Mouse (Mus musculus) embryonic facial prominence, embryonic 11.5 days (tissue): ENCODE data around the gene Ptpn12. TPM values are rescaled to one million over a fixed set of nuclear protein-coding genes. Genes with fewer than 3 reads are reported as not detected.

Source experiments
- ATAC-seq: fragments of 200-750 bp; cut with Nextera tagmentation; replicated peaks from 2 replicates; pipeline ENCODE4 v1.8.0; 2017; ENCODE audit warnings: low read depth; ENCODE audit not compliant: insufficient number of reproducible peaks, low FRiP score, low TSS enrichment
- DNase-seq: peaks from one replicate; pipeline ENCODE4 v3.0.0-alpha.2; 2015; ENCODE audit warnings: low spot score
- H3K27ac ChIP-seq: fragments of 300-500 bp; sonication (generic); replicated peaks from 2 replicates; pipeline ENCODE4 v1.5.1; 2014; ENCODE audit warnings: mild to moderate bottlenecking, low read depth, low read length, control low read depth
- H3K27me3 ChIP-seq: fragments of 300-500 bp; sonication (generic); 2 replicates; pipeline ENCODE4 v1.6.1; 2014; ENCODE audit warnings: mild to moderate bottlenecking, low read length, moderate library complexity, mixed read lengths; ENCODE audit not compliant: control insufficient read depth, insufficient read depth
- H3K36me3 ChIP-seq: fragments of 300-500 bp; sonication (generic); replicated peaks from 2 replicates; pipeline ENCODE4 v1.6.1; 2014; ENCODE audit warnings: low read depth, mild to moderate bottlenecking, low read length, moderate library complexity, mixed read lengths; ENCODE audit not compliant: control insufficient read depth, insufficient read depth
- H3K4me1 ChIP-seq: fragments of 300-500 bp; sonication (generic); 2 replicates; pipeline ENCODE4 v1.6.1; 2014; ENCODE audit warnings: low read length, mixed read lengths; ENCODE audit not compliant: control insufficient read depth, insufficient read depth
- H3K4me2 ChIP-seq: fragments of 300-500 bp; sonication (generic); 2 replicates; pipeline ENCODE4 v1.6.1; 2014; ENCODE audit warnings: low read depth, mild to moderate bottlenecking, control low read depth, low read length, moderate library complexity
- H3K4me3 ChIP-seq: fragments of 300-500 bp; sonication (generic); 2 replicates; pipeline ENCODE4 v1.5.1; 2014; ENCODE audit warnings: low read depth, low read length, control low read depth
- H3K9ac ChIP-seq: fragments of 300-500 bp; sonication (generic); replicated peaks from 2 replicates; pipeline ENCODE4 v1.6.1; 2014; ENCODE audit warnings: mild to moderate bottlenecking, control low read depth, low read length
- H3K9me3 ChIP-seq: fragments of 300-500 bp; sonication (generic); replicated peaks from 2 replicates; pipeline ENCODE4 v1.6.1; 2016; ENCODE audit warnings: mild to moderate bottlenecking, low read length, inconsistent platforms, mixed read lengths; ENCODE audit not compliant: control insufficient read depth
- WGBS: fragments of 180-500 bp; shearing (Covaris S2); extraction: QIAGEN DNeasy Blood & Tissue Kit; methylation state at CpG from one replicate; pipeline ENCODE4 v1.1.7; 2014; 5-methylcytosine and 5-hydroxymethylcytosine counted together
- polyA plus RNA-seq: library from polyadenylated mRNA; unstranded; fragments of >200 nt; fragmentation: Nextera tagmentation; extraction: Ambion mirVana; gene quantifications from 2 replicates; pipeline ENCODE4 v1.2.1, GENCODE M21; 2014

Ptpn12 gene
- polyA plus RNA-seq, 1 experiment from 2014 or later: 25.9 TPM

DNA sequence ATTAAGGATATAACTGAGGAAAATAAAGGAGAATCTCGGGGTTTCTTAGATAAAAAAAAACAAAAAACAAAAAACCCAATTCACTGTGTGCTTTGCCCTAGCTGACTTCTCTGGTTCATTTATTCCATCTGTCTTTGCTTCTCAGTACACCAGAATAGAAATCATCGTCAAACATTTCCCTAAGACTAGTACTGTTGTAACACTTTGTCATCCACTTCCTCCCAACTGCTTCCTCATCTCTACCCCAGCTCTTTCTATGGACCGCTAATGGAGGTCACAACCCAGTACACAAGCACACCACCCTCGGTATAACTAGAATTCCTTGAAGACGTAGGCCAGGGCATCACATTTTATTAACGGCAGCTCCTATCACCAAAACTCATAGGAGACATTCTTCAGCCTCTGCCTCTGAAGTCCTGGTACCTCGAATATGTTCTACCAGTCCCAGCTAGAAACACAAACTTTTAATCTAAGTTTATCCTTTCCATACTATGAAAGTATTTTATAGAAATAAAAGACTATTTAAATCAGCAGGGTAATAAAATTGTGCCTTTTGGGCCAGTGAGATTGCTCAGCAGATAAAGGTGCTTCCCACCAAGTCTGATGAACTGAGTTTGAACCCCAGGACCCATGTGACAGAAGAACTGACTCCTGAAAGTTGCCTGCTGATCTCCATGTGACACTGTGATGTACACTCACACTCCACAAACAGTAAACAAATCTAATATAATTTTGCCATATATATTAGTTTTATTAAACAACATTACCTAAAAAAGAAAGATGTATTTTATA is 19.8 kb downstream of the Ptpn12 start:
- no peaks in the 10 kb centered on the region for H3K36me3 ChIP-seq
- no peak for ATAC-seq
- H3K4me2 ChIP-seq: no peak overlapping the region

DNA sequence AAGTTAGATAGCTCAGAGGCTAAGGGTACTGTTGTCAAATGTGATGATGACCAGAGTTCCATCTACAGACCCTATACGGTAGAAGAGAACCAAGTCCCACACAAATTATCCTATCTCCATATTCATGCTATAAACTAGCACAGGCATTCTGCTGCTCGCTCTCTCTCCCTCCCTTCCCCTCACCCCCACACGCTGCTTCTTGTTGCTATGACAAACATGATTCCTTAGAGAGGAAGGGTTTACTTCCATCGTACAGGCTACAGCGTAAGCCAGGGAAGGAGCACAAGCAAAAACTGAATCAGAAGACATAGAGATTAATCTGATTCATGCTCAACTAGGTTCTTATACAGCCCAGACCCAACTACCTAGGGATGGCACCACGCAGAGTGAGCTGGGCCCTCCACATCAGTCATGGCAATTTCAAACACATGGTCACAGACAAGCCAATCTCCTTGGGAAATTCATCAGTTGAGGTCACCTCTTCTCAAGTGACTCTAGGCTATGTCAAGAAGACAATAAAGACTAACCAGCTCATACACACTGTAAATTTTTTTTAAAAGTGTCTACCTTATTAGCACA is 21.2 kb downstream of the Ptpn12 start:
- Histone ChIP-seq H3K27me3 (no peaks in the 10 kb centered on the region), H3K4me1 (no peaks in the 10 kb centered on the region), H3K36me3 (no peaks in the 10 kb centered on the region), H3K9me3 (no peaks in the 10 kb centered on the region), H3K4me2 (no peak overlapping the region), H3K4me3 (no peak overlapping the region), H3K27ac (no peak overlapping the region), H3K9ac (no peak overlapping the region)
- WGBS: 79% methylated on average over 6 of the region's 6 CpGs
- DNase-seq (no peak), ATAC-seq (no peak)

More for the DNA sequence above, 19.8 kb downstream of the Ptpn12 start:
- Histone ChIP-seq H3K9ac (no peak overlapping the region), H3K4me1 (no peaks in the 10 kb centered on the region), H3K27ac (no peak overlapping the region), H3K27me3 (no peaks in the 10 kb centered on the region), H3K9me3 (no peaks in the 10 kb centered on the region), H3K4me3 (no peak overlapping the region)
- no peak for DNase-seq
- 83% methylated on average over 7 of the region's 7 CpGs for WGBS

DNA sequence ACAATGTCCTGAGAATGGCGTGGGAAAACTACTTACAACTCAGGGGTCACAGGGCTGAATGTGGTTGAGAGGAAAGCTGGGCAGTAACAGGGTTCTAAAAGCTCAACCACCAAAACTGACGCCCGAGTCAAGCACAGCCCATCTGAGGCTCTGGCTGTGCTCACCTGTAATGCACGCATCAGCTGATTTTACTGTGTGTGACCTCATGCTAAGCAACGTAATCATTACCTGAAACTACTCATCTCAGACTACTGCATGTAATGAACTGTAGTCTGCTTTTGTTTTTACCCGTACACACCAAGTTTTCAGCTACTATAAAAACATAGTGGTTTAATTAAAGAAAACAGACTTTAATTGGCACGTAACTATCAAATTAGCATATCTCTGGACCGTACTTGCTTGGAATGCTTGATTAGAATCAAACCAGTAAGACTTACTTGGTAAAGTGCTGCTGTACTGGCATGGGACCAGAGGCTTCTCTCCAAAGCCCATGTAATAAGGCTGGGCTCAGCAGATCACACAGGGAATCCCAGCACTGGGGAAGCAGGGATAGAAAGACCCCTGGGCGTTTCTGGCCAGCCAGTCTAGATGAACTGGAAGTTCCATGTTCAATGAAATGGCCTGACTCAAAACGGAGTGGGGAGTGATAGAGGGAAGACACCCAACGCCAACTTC is 22.2 kb downstream of the Ptpn12 start:
- WGBS: 72% methylated on average over 11 of the region's 11 CpGs
- no peak for ATAC-seq

DNA sequence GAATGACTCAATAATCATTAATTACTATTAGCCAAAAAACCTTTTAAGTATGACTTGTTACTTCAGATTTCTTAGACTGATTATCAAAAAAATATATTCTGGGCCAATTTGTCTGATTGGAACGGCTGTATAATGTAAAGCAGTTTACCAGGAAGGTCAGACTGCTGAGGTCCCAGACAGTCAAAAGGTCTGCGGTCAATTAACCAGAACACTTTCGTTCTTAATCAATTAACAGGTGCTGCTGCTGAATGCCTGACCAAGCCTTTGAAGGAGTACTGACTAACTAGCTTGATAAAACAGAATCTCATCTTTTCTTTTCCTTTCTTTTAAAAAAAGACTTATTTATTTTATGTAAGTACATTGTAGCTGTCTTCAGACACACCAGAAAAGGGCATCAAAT is 23.1 kb downstream of the Ptpn12 start:
- Histone ChIP-seq H3K4me2 (no peak overlapping the region), H3K36me3 (no peaks in the 10 kb centered on the region), H3K4me3 (no peak overlapping the region), H3K4me1 (no peaks in the 10 kb centered on the region), H3K27ac (no peak overlapping the region), H3K9me3 (no peaks in the 10 kb centered on the region), H3K27me3 (no peaks in the 10 kb centered on the region), H3K9ac (no peak overlapping the region)
- DNase-seq (no peak), ATAC-seq (no peak)
- 54% methylated on average over 3 of the region's 3 CpGs for WGBS

More for the DNA sequence above, 22.2 kb downstream of the Ptpn12 start:
- Histone ChIP-seq H3K27ac (no peak overlapping the region), H3K4me2 (no peak overlapping the region), H3K9me3 (no peaks in the 10 kb centered on the region), H3K27me3 (no peaks in the 10 kb centered on the region), H3K4me1 (no peaks in the 10 kb centered on the region), H3K4me3 (no peak overlapping the region), H3K36me3 (no peaks in the 10 kb centered on the region), H3K9ac (no peak overlapping the region)
- no peak for DNase-seq

DNA sequence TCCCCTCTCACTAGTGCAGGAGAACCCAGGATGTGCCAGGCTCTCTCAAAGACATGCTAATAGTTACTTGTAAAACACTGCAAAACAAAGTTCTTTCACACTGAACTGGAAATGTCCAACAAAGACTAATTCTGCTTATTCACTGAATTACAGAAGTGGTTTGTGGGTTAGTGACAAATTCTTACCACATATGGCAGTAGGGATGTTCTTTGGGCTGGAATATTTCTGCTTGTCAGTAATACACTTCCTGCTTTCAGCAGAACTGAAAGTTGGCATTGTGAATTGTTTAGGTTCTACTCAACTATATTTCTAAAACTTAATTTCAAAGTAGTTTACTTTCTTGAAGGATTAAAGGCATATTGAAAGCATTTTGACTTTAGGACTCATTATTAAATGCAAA is 25.5 kb downstream of the Ptpn12 start:
- no peaks in the 10 kb centered on the region for H3K36me3 ChIP-seq
- H3K9ac ChIP-seq: no peak overlapping the region
- H3K4me2 ChIP-seq: no peak overlapping the region
- H3K27me3 ChIP-seq: no peaks in the 10 kb centered on the region
- DNase-seq: no peak
- H3K4me3 ChIP-seq: no peak overlapping the region
- no peaks in the 10 kb centered on the region for H3K9me3 ChIP-seq
- no peaks in the 10 kb centered on the region for H3K4me1 ChIP-seq
- H3K27ac ChIP-seq: no peak overlapping the region
- ATAC-seq: no peak

DNA sequence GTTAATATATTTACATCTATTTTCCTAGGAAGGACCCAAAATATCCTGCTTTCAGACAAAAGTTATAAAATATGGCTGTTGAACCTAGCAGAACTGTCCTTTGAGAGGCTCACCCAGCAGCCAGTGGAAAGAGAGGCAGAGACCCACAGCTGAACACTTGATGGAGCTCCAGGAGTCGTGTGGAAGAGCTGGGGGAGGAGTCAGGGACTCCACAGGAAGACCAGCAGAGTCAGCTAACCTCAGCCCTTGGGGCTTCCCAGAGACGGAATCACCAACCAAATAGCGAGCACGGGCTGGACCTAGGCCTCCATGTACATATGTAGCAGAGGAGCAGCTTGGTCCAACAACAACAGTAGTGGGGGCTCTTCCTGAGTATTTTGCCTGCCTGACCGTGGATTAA is 38.6 kb downstream of the Ptpn12 start:
- H3K36me3 ChIP-seq: peaks cover 4% of the 10 kb centered on the region
- no peak overlapping the region for H3K4me2 ChIP-seq
- DNase-seq: no peak
- no peaks in the 10 kb centered on the region for H3K4me1 ChIP-seq
- H3K27me3 ChIP-seq: no peaks in the 10 kb centered on the region
- H3K9ac ChIP-seq: no peak overlapping the region
- H3K4me3 ChIP-seq: no peak overlapping the region
- no peaks in the 10 kb centered on the region for H3K9me3 ChIP-seq
- 58% methylated on average over 5 of the region's 5 CpGs for WGBS
- no peak for ATAC-seq
- no peak overlapping the region for H3K27ac ChIP-seq

- Histone ChIP-seq H3K36me3 (peaks cover 4% of the 10 kb centered on the region), H3K9me3 (no peaks in the 10 kb centered on the region), H3K4me3 (no peak overlapping the region), H3K4me2 (no peak overlapping the region), H3K27me3 (no peaks in the 10 kb centered on the region), H3K4me1 (no peaks in the 10 kb centered on the region), H3K9ac (no peak overlapping the region), H3K27ac (no peak overlapping the region)
- DNase-seq (no peak), ATAC-seq (no peak)
Measured at GRCm38 (mm10) chr5:21010908-21011307, 44.8 kb downstream of the Ptpn12 start.

GRCm38 (mm10) chr5:21002723-21003122 is 53.0 kb downstream of the Ptpn12 start:
- no peak for ATAC-seq
- 95% methylated on average over 6 of the region's 6 CpGs for WGBS
- H3K36me3 ChIP-seq: peaks cover 13% of the 10 kb centered on the region

More at GRCm38 (mm10) chr5:21002723-21003122, 53.0 kb downstream of the Ptpn12 start:
- DNase-seq: no peak
- Histone ChIP-seq H3K9me3 (no peaks in the 10 kb centered on the region), H3K4me3 (no peak overlapping the region), H3K27ac (no peak overlapping the region), H3K4me2 (no peak overlapping the region), H3K9ac (no peak overlapping the region), H3K4me1 (no peaks in the 10 kb centered on the region), H3K27me3 (no peaks in the 10 kb centered on the region)
